2 mouse cellular contexts compared by ENCODE assay signal in the genomic region with DNA sequence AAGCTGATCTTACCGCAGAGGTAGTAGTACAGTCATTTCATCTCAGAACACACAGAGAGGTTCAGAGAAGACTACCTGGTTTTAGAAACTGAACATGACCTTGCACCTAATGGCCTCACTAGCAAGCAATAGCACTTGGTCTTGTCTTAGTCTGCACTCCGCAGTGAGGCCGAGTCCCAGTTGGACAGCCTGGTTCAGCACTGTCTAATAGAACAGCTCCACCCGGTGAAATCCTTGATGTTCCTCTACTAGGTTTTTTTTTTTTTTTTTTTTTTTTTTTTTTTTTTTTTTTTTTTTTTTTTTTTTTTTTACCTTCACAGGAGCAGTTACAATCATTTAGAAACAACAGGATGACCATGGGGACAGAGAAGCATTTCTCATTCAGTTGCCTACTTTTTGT.
TF ChIP-seq lines count a peak whose summit lies in the region.

No protein-coding gene starts in this region.

TF ChIP-seq in CH12.LX, 34 proteins besides CTCF, POLR2A, EP300 and RAD21:
- no peak for TF ChIP-seq ZC3H11A (IDR thresholded peaks at IDR 0.05; ENCODE audit: low read depth, low read length)
- TF ChIP-seq ZNF384 (IDR thresholded peaks at IDR 0.05; ENCODE audit: low read depth, low read length), result 0 out of 2 replicates have a peak, but pooled peaks have one; percentile 6

TF ChIP-seq in MEL, 35 proteins besides CTCF, POLR2A, EP300 and RAD21:
- no peak for TF ChIP-seq MYB (IDR thresholded peaks at IDR 0.05; ENCODE audit: low read depth, low read length)
- TF ChIP-seq ZNF384 (IDR thresholded peaks at IDR 0.05; ENCODE audit: low read depth, low read length), result no peak
- TF ChIP-seq ZC3H11A (IDR thresholded peaks at IDR 0.05; ENCODE audit: low read depth, low read length), result no peak
- TF ChIP-seq TBP (IDR thresholded peaks at IDR 0.05; ENCODE audit: low read depth, low read length), result no peak
- TF ChIP-seq ETS1 (IDR thresholded peaks at IDR 0.05; ENCODE audit: low read depth, low read length), result no peak
- no peak for TF ChIP-seq NELFE (IDR thresholded peaks at IDR 0.05; ENCODE audit: low read depth, low read length)
- no peak for TF ChIP-seq UBTF (IDR thresholded peaks at IDR 0.05; ENCODE audit: borderline replicate concordance, insufficient read depth, low read depth, low read length)
- no peak for TF ChIP-seq TCF12 (IDR thresholded peaks at IDR 0.05; ENCODE audit: low read depth, low read length)
- TF ChIP-seq MYC (IDR thresholded peaks at IDR 0.05; ENCODE audit: low read depth, low read length), result no peak
- no peak for TF ChIP-seq GABPA (IDR thresholded peaks at IDR 0.05; ENCODE audit: low read depth, low read length)
